Mouse (Mus musculus): ENCODE data around the gene Tbxas1. TPM values are rescaled to one million over a fixed set of nuclear protein-coding genes. Genes with fewer than 3 reads are reported as not detected.

Gene Tbxas1
- polyA plus RNA-seq, 1 experiment from 2014 or later, result 2.2 TPM

DNA sequence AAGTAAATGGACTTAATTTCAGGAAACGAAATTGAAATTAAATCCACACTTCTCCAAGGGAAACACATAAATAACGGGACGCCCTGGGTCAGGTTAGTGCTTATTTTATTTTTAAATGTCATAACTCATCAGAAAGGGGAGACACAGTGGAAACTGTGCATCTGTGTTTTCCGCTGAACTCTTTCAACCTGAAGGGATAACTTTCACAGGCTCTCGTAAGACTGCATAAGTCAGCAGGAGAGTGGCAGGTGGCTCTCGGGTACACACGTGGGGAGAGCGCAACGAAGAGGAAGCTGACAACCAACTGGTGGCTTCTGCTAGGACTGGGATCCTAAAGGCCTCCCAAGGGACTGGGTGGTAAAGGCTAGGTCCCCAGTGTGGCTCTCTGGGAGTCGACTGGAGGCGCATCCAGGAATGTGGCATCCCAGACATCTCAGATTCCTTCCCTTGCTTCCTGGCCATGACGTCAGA, 128.8 kb downstream of the Tbxas1 start:
- H3K27me3 ChIP-seq (ENCODE audit: control insufficient read depth, insufficient read depth, low read length), result no peaks in the 10 kb centered on the region
- no peaks in the 10 kb centered on the region for H3K9me3 ChIP-seq (ENCODE audit: control insufficient read depth, low read length)
- ATAC-seq (ENCODE audit: low FRiP score) (no peak), DNase-seq (ENCODE audit: low spot score) (no peak)
- H3K27ac ChIP-seq, result no peak overlapping the region
- no peak overlapping the region for H3K4me3 ChIP-seq (replicated peaks; ENCODE audit: low read length)
- 86% methylated on average over 12 of the region's 12 CpGs for WGBS
- no peaks in the 10 kb centered on the region for H3K36me3 ChIP-seq (replicated peaks; ENCODE audit: control insufficient read depth, insufficient read depth)
- no peak overlapping the region for H3K9ac ChIP-seq
- no peak overlapping the region for H3K4me2 ChIP-seq (replicated peaks)
- H3K4me1 ChIP-seq (replicated peaks; ENCODE audit: control insufficient read depth, insufficient read depth, low read length), result peaks cover 26% of the 10 kb centered on the region

DNA sequence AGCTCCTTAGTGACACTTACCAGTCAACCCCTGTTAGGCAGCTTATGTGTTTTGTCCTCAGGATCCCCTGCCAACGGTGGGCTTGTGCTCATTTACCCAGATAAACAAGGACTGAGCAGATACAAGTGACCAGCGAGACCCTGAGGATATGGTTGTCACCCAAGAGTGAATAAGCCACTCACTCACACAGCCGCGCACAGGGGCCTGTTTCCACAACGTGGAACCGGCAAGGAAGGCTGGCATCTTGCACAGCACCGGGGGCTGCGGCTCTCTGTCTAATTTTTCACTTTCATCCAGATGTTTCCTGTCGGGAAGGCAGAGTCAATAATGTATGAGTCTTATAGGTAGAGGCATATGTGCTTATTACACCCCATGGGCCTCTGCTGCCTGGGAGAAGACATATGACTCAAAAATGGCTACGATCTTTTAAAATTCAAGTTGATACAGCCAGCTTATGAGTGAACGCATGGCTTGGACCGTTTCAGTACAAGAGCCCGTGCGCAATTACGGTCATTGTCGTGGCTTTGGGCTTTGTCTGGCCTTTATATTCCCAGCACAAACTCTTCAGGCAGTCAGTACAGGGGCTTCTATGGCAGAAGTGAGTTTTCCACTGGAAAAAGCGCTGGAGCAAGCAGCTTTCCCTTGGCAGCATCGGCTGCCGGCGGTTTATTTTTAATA, 130.2 kb downstream of the Tbxas1 start:
- Histone ChIP-seq H3K36me3 (replicated peaks; ENCODE audit: control insufficient read depth, insufficient read depth) (no peaks in the 10 kb centered on the region), H3K4me3 (replicated peaks; ENCODE audit: low read length) (no peak overlapping the region), H3K27ac (peak overlapping the region; percentile 78), H3K4me1 (replicated peaks; ENCODE audit: control insufficient read depth, insufficient read depth, low read length) (peaks cover 26% of the 10 kb centered on the region), H3K4me2 (replicated peaks) (peak overlapping the region; percentile 12; the same call in 1 of the 2 replicates), H3K27me3 (ENCODE audit: control insufficient read depth, insufficient read depth, low read length) (no peaks in the 10 kb centered on the region), H3K9ac (peak overlapping the region; percentile 31; the same call in 1 of the 2 replicates), H3K9me3 (ENCODE audit: control insufficient read depth, low read length) (no peaks in the 10 kb centered on the region)
- DNase-seq (ENCODE audit: low spot score) (no peak), ATAC-seq (ENCODE audit: low FRiP score) (peak; percentile 65)
- 55% methylated on average over 20 of the region's 20 CpGs for WGBS

- Histone ChIP-seq H3K9ac (0 out of 2 replicates have a peak overlapping the region, but pooled peaks have one; percentile 31), H3K4me2 (replicated peaks) (no peak overlapping the region), H3K27me3 (ENCODE audit: control insufficient read depth, insufficient read depth, low read length) (no peaks in the 10 kb centered on the region), H3K4me1 (replicated peaks; ENCODE audit: control insufficient read depth, insufficient read depth, low read length) (peaks cover 26% of the 10 kb centered on the region), H3K27ac (peak overlapping the region; percentile 78), H3K36me3 (replicated peaks; ENCODE audit: control insufficient read depth, insufficient read depth) (no peaks in the 10 kb centered on the region), H3K4me3 (replicated peaks; ENCODE audit: low read length) (no peak overlapping the region), H3K9me3 (ENCODE audit: control insufficient read depth, low read length) (no peaks in the 10 kb centered on the region)
- DNase-seq (ENCODE audit: low spot score) (peak; percentile 55), ATAC-seq (ENCODE audit: low FRiP score) (peak; percentile 51; the same call in 1 of the 2 replicates)
- WGBS, result 24% methylated on average over 5 of the region's 5 CpGs
Observed at GRCm38 (mm10) chr6:39005945-39006572, 130.9 kb downstream of the Tbxas1 start.

DNA sequence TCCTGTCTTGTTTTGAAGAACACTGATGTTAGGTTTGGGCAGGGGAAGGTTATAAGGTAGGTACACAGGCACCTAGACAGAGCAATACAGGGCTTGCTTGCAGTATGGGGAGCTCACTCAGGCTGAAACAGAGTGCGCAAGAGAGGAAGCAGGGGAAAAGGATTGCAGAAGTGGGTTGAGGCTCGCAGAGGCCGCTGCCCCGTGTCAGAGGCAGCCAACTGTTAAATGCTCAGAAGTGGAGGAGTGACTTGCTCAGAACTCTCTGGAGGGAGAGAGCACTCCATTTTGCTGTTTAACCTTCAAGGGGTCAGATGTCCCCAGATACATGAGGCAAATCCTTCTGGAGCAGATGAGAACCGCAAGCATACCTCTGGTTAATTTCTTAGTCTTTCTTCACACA, 132.0 kb downstream of the Tbxas1 start:
- Histone ChIP-seq H3K27ac (no peak overlapping the region), H3K36me3 (replicated peaks; ENCODE audit: control insufficient read depth, insufficient read depth) (no peaks in the 10 kb centered on the region), H3K4me3 (replicated peaks; ENCODE audit: low read length) (no peak overlapping the region), H3K4me2 (replicated peaks) (no peak overlapping the region), H3K27me3 (ENCODE audit: control insufficient read depth, insufficient read depth, low read length) (no peaks in the 10 kb centered on the region), H3K9ac (no peak overlapping the region), H3K9me3 (ENCODE audit: control insufficient read depth, low read length) (no peaks in the 10 kb centered on the region), H3K4me1 (replicated peaks; ENCODE audit: control insufficient read depth, insufficient read depth, low read length) (peaks cover 26% of the 10 kb centered on the region)
- DNase-seq (ENCODE audit: low spot score) (no peak), ATAC-seq (ENCODE audit: low FRiP score) (no peak)
- 56% methylated on average over 5 of the region's 5 CpGs for WGBS

GRCm38 (mm10) chr6:39008116-39008515, 132.9 kb downstream of the Tbxas1 start:
- no peak overlapping the region for H3K4me2 ChIP-seq (replicated peaks)
- H3K4me1 ChIP-seq (replicated peaks; ENCODE audit: control insufficient read depth, insufficient read depth, low read length), result peaks cover 26% of the 10 kb centered on the region
- H3K9ac ChIP-seq, result no peak overlapping the region
- no peaks in the 10 kb centered on the region for H3K27me3 ChIP-seq (ENCODE audit: control insufficient read depth, insufficient read depth, low read length)
- no peaks in the 10 kb centered on the region for H3K36me3 ChIP-seq (replicated peaks; ENCODE audit: control insufficient read depth, insufficient read depth)
- H3K4me3 ChIP-seq (replicated peaks; ENCODE audit: low read length), result no peak overlapping the region
- no peak overlapping the region for H3K27ac ChIP-seq
- WGBS, result 76% methylated on average over 4 of the region's 4 CpGs
- ATAC-seq (ENCODE audit: low FRiP score) (no peak), DNase-seq (ENCODE audit: low spot score) (no peak)
- H3K9me3 ChIP-seq (ENCODE audit: control insufficient read depth, low read length), result no peaks in the 10 kb centered on the region; the same call in 1 of the 2 replicates

GRCm38 (mm10) chr6:39013034-39013832, 138.0 kb downstream of the Tbxas1 start:
- no peak for ATAC-seq (ENCODE audit: low FRiP score)

GRCm38 (mm10) chr6:39017942-39018341, 142.7 kb downstream of the Tbxas1 start:
- 91% methylated on average over 11 of the region's 11 CpGs for WGBS
- Histone ChIP-seq H3K4me1 (replicated peaks; ENCODE audit: control insufficient read depth, insufficient read depth, low read length) (no peaks in the 10 kb centered on the region), H3K9me3 (ENCODE audit: control insufficient read depth, low read length) (no peaks in the 10 kb centered on the region; the same call in 1 of the 2 replicates), H3K4me3 (replicated peaks; ENCODE audit: low read length) (no peak overlapping the region), H3K27me3 (ENCODE audit: control insufficient read depth, insufficient read depth, low read length) (no peaks in the 10 kb centered on the region), H3K4me2 (replicated peaks) (no peak overlapping the region), H3K27ac (no peak overlapping the region), H3K9ac (no peak overlapping the region), H3K36me3 (replicated peaks; ENCODE audit: control insufficient read depth, insufficient read depth) (no peaks in the 10 kb centered on the region)
- ATAC-seq (ENCODE audit: low FRiP score) (no peak), DNase-seq (ENCODE audit: low spot score) (no peak)

More at GRCm38 (mm10) chr6:39013034-39013832, 138.0 kb downstream of the Tbxas1 start:
- Histone ChIP-seq H3K4me1 (replicated peaks; ENCODE audit: control insufficient read depth, insufficient read depth, low read length) (no peaks in the 10 kb centered on the region), H3K27me3 (ENCODE audit: control insufficient read depth, insufficient read depth, low read length) (no peaks in the 10 kb centered on the region), H3K4me2 (replicated peaks) (no peak overlapping the region), H3K9me3 (ENCODE audit: control insufficient read depth, low read length) (no peaks in the 10 kb centered on the region; the same call in 1 of the 2 replicates), H3K36me3 (replicated peaks; ENCODE audit: control insufficient read depth, insufficient read depth) (no peaks in the 10 kb centered on the region), H3K27ac (no peak overlapping the region), H3K4me3 (replicated peaks; ENCODE audit: low read length) (no peak overlapping the region), H3K9ac (no peak overlapping the region)
- 87% methylated on average over 10 of the region's 10 CpGs for WGBS
- no peak for DNase-seq (ENCODE audit: low spot score)

GRCm38 (mm10) chr6:39018805-39019204, 143.6 kb downstream of the Tbxas1 start:
- Histone ChIP-seq H3K4me2 (replicated peaks) (no peak overlapping the region), H3K4me1 (replicated peaks; ENCODE audit: control insufficient read depth, insufficient read depth, low read length) (no peaks in the 10 kb centered on the region), H3K4me3 (replicated peaks; ENCODE audit: low read length) (no peak overlapping the region), H3K27me3 (ENCODE audit: control insufficient read depth, insufficient read depth, low read length) (no peaks in the 10 kb centered on the region), H3K9ac (no peak overlapping the region), H3K27ac (no peak overlapping the region), H3K36me3 (replicated peaks; ENCODE audit: control insufficient read depth, insufficient read depth) (no peaks in the 10 kb centered on the region), H3K9me3 (ENCODE audit: control insufficient read depth, low read length) (no peaks in the 10 kb centered on the region)
- ATAC-seq (ENCODE audit: low FRiP score) (no peak), DNase-seq (ENCODE audit: low spot score) (no peak)
- WGBS, result 71% methylated on average over 7 of the region's 7 CpGs

- Histone ChIP-seq H3K9me3 (ENCODE audit: control insufficient read depth, low read length) (no peaks in the 10 kb centered on the region), H3K27ac (no peak overlapping the region), H3K36me3 (replicated peaks; ENCODE audit: control insufficient read depth, insufficient read depth) (no peaks in the 10 kb centered on the region), H3K4me2 (replicated peaks) (no peak overlapping the region), H3K4me1 (replicated peaks; ENCODE audit: control insufficient read depth, insufficient read depth, low read length) (no peaks in the 10 kb centered on the region), H3K9ac (no peak overlapping the region), H3K4me3 (replicated peaks; ENCODE audit: low read length) (no peak overlapping the region), H3K27me3 (ENCODE audit: control insufficient read depth, insufficient read depth, low read length) (no peaks in the 10 kb centered on the region)
- ATAC-seq (ENCODE audit: low FRiP score) (no peak), DNase-seq (ENCODE audit: low spot score) (no peak)
- WGBS, result 87% methylated on average over 5 of the region's 5 CpGs
Observed at GRCm38 (mm10) chr6:39019219-39019618, 144.0 kb downstream of the Tbxas1 start.

Measured in hindbrain, embryonic 14.5 days (tissue).